Mouse (Mus musculus): ENCODE data around the gene Rplp2. TPM values are rescaled to one million over a fixed set of nuclear protein-coding genes. Genes with fewer than 3 reads are reported as not detected.

Rplp2 gene
- polyA plus RNA-seq, 1 experiment from 2014 or later, result 1,415 TPM

DNA sequence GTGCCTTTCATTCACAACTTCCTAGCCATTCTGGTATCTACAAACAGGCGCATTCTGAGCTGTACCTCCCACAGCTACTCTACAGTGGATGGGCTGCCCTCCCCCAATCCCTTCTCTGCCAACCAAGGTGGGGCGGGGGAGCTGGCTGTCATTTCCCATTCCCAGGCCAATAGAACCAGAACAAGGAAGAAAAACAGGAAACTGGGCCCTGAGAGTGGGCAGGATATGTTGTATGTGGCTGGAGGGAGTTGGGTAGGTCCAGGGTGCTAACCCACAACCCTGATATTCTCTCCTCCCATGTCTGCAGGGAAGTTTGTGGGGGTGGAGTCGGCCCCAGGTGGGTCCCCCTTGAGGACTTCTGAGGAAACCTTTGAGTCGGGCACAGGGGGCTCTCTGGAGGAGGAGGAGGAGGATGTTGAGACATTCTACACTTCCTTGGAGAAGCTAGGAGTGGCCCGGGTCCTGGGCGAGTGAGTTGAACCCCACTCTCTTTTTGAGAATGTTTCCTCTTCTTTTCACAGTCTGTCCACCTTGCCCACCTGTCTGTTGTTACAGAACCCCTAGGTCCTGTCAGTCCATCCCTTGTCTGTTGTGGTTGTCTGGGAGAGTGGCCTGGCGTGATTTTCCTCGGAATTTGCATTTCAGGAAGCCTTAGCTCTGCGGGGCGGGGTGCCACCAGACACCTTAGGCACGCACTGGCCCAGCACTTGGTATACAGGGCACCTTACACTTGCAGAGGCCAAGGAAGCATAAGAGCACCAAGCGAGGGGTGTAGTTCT, 16.8 kb downstream of the Rplp2 start:
- Histone ChIP-seq H3K27ac (ENCODE audit: low read depth) (peak overlapping the region; percentile 36; the same call in 1 of the 2 replicates), H3K4me3 (ENCODE audit: low read depth, low read length) (peak overlapping the region; percentile 24), H3K36me3 (ENCODE audit: insufficient read depth) (peaks cover 8% of the 10 kb centered on the region; the same call in 1 of the 2 replicates), H3K9ac (no peak overlapping the region; the same call in 1 of the 2 replicates), H3K4me2 (peak overlapping the region; percentile 49), H3K9me3 (ENCODE audit: low read depth, low read length) (no peaks in the 10 kb centered on the region), H3K27me3 (ENCODE audit: insufficient read depth, low read length) (peaks cover 62% of the 10 kb centered on the region), H3K4me1 (ENCODE audit: insufficient read depth) (peaks cover 21% of the 10 kb centered on the region)
- no peak for TF ChIP-seq CTCF (IDR thresholded peaks at IDR 0.05; ENCODE audit: low read depth)
- WGBS, result 25% methylated on average over 12 of the region's 12 CpGs
- DNase-seq (peak; percentile 54), ATAC-seq (ENCODE audit: insufficient read depth) (no peak)

DNA sequence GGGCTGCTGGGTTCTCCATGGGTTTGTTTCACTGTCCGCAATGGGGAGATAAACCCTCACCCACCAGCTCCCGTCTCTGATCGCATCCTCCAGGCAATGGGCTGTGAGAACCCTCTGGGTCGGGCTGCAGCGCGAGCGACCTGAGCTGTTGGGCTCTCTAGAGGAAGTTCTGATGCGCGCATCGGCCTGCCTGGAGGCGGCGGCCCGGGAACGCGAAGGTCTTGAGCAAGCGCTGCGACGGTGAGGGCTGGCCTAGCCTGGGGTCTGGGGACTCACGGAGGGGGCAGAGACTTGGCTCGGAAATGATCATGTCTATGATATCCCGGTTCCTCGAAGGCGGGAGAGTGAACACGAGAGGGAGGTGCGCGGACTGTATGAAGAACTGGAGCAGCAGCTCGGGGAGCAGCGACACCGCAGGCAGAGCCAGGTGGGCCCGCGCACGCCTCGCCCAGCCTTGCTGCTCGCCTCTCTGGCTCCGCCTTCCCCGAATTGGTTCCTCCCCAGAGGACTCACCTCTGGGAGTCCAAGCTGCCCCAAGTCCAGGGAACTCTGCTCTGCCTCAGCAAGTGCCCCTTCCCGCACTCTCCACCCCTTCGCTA, 17.5 kb downstream of the Rplp2 start:
- Histone ChIP-seq H3K4me1 (ENCODE audit: insufficient read depth) (peaks cover 27% of the 10 kb centered on the region), H3K4me3 (ENCODE audit: low read depth, low read length) (peak overlapping the region; percentile 24), H3K4me2 (peak overlapping the region; percentile 49), H3K27me3 (ENCODE audit: insufficient read depth, low read length) (peaks cover 62% of the 10 kb centered on the region), H3K27ac (ENCODE audit: low read depth) (0 out of 2 replicates have a peak overlapping the region, but pooled peaks have one; percentile 36), H3K36me3 (ENCODE audit: insufficient read depth) (peaks cover 8% of the 10 kb centered on the region), H3K9ac (peak overlapping the region; percentile 20; the same call in 1 of the 2 replicates), H3K9me3 (ENCODE audit: low read depth, low read length) (no peaks in the 10 kb centered on the region)
- ATAC-seq (ENCODE audit: insufficient read depth) (no peak), DNase-seq (no peak)
- TF ChIP-seq CTCF (IDR thresholded peaks at IDR 0.05; ENCODE audit: low read depth), result 0 out of 2 replicates have a peak, but pooled peaks have one; percentile 4
- 7% methylated on average over 38 of the region's 38 CpGs for WGBS

DNA sequence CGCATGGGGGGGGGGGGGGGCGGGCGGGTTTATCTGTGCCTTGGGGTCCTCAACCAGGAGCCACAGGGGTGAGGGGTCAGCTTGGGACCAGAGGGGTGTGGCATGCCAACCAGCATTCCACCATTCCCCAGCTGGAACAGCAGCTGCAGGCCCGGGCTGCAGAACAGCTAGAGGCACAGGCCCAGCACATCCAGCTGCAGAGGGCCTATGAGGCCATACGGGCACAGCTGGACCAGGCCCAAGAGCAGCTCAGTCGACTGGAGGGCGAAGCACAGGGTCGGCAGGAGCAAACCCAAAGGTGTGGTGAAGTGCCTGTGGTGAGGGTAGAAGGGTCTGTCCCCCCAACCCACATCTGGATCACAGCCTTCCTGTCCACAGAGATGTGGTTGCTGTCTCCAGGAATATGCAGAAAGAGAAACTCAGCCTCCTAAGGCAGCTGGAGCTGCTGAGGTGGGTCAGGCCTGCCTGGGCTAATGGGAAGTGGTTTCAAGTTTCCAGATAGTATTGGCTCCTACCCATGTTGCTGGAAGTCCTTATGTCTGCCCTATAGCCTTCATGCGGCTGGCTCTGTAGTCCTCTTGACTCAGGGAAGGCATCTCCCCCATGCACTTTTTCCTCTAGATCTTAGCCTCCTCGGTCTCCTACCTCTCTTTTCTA, 18.3 kb downstream of the Rplp2 start:
- Histone ChIP-seq H3K4me1 (ENCODE audit: insufficient read depth) (peaks cover 27% of the 10 kb centered on the region), H3K27me3 (ENCODE audit: insufficient read depth, low read length) (peaks cover 59% of the 10 kb centered on the region), H3K4me3 (ENCODE audit: low read depth, low read length) (no peak overlapping the region), H3K4me2 (peak overlapping the region; percentile 49; the same call in 1 of the 2 replicates), H3K9me3 (ENCODE audit: low read depth, low read length) (no peaks in the 10 kb centered on the region), H3K36me3 (ENCODE audit: insufficient read depth) (peaks cover 16% of the 10 kb centered on the region), H3K9ac (no peak overlapping the region), H3K27ac (ENCODE audit: low read depth) (no peak overlapping the region)
- 41% methylated on average over 8 of the region's 10 CpGs for WGBS
- DNase-seq, result no peak
- ATAC-seq (ENCODE audit: insufficient read depth), result no peak
- TF ChIP-seq CTCF (IDR thresholded peaks at IDR 0.05; ENCODE audit: low read depth), result no peak

DNA sequence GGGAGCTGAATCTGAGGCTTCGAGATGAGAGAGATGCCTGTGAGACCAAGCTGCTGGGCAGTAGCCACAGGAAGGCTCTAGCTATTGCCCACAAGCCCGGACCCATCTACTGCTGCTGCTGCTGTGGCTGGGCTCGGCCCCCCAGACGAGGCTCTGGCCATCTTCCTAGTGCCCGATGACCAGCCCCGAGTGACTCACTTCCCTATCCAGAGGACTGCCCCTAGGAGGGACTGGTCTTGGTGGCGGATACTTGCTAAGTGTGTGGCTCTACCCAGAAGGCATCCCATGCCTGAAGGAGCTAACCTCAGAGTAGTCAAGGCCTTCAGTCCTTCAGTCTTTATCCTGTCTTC, 18.9 kb downstream of the Rplp2 start:
- Histone ChIP-seq H3K9me3 (ENCODE audit: low read depth, low read length) (no peaks in the 10 kb centered on the region), H3K27me3 (ENCODE audit: insufficient read depth, low read length) (peaks cover 54% of the 10 kb centered on the region), H3K4me2 (no peak overlapping the region), H3K4me1 (ENCODE audit: insufficient read depth) (peaks cover 27% of the 10 kb centered on the region), H3K4me3 (ENCODE audit: low read depth, low read length) (no peak overlapping the region), H3K9ac (no peak overlapping the region), H3K36me3 (ENCODE audit: insufficient read depth) (peaks cover 21% of the 10 kb centered on the region), H3K27ac (ENCODE audit: low read depth) (no peak overlapping the region)
- no peak for TF ChIP-seq CTCF (IDR thresholded peaks at IDR 0.05; ENCODE audit: low read depth)
- DNase-seq (no peak), ATAC-seq (ENCODE audit: insufficient read depth) (no peak)
- WGBS, result 77% methylated on average over 7 of the region's 7 CpGs

DNA sequence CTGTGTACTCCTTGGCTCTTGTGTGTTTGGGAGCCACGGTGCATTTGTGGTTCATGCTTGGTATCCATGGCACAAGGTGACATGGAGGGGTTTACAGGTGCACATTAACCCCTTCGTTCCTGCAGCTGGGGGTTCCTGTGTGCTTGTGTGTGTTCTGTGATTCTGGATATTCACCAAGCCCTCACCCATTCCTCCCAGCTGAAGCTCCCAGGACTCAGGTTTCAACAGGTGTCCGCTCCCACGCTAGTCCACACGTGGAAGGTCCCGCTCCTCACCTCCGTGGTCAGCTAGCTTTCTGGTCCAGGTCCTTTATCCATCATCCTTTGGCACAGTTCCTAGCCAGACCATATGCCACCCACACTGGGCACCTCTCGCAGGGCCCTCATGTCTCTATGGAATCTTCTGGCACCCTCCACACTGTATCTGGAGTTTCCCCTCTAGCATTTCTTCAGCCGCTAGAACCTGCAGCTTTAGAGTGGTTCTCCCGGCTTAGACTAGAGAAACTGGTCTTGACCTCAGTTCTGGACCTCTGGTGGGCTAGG, 19.5 kb downstream of the Rplp2 start:
- Histone ChIP-seq H3K36me3 (ENCODE audit: insufficient read depth) (peaks cover 28% of the 10 kb centered on the region), H3K27me3 (ENCODE audit: insufficient read depth, low read length) (peaks cover 47% of the 10 kb centered on the region), H3K4me1 (ENCODE audit: insufficient read depth) (peaks cover 27% of the 10 kb centered on the region), H3K4me2 (peak overlapping the region; percentile 95), H3K27ac (ENCODE audit: low read depth) (peak overlapping the region; percentile 93), H3K4me3 (ENCODE audit: low read depth, low read length) (peak overlapping the region; percentile 76), H3K9ac (peak overlapping the region; percentile 84), H3K9me3 (ENCODE audit: low read depth, low read length) (no peaks in the 10 kb centered on the region)
- DNase-seq (no peak), ATAC-seq (ENCODE audit: insufficient read depth) (peak; percentile 4; the same call in 1 of the 2 replicates)
- WGBS, result 52% methylated on average over 10 of the region's 10 CpGs
- TF ChIP-seq CTCF (IDR thresholded peaks at IDR 0.05; ENCODE audit: low read depth), result no peak

DNA sequence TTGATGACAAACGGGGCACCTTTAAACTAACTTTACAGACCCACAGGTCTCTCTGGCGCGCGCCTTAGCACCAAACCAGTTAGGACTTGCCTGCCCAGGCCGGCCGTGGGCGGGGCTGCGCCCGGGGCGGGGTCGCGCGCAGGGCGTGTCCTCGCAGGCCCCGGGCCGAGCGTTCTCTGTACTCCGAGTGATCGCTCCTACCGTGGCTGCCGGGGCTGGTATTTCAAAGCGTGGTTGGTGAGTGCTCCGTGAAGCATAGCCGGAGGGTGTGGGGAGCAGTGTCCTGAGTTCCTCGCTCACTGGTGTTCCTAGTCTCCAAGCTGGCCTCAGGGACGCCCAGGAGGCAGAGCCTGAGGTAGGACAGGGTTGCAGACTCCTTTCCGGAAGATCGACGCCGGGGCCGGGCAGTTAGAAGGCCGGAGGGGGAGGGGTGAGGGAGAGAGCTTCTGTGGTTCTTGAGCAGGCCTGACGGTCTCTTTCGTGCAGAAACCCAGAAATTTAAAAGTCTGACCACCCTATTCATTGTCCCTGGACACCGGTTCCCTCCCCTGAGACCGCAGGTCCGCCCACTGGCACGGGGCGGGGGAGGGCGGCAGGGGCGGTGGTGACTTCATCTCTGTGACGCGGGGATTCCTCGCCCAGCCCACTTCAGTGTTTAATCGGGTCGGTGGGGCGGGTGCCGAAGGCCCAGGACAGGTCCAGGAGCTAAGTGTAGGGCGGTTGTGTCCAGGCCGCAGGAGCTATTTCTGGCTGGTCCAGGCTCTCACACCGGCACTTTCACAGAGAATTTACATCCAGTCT, 20.3 kb downstream of the Rplp2 start, which contains the start of gene Cd151:
Cd151 (plus strand) TSS at position 163 of the 801 bp plus-strand sequence.
- WGBS, result under 1% methylated on average over 52 of the region's 52 CpGs
- Histone ChIP-seq H3K9ac (peak within 1 kb of the TSS; percentile 84), H3K9me3 (ENCODE audit: low read depth, low read length) (no peaks in the 10 kb centered on the region), H3K4me3 (ENCODE audit: low read depth, low read length) (peak within 1 kb of the TSS; percentile 76), H3K36me3 (ENCODE audit: insufficient read depth) (peaks cover 34% of the 10 kb centered on the region), H3K4me2 (peak within 1 kb of the TSS; percentile 95), H3K27me3 (ENCODE audit: insufficient read depth, low read length) (peaks cover 40% of the 10 kb centered on the region), H3K4me1 (ENCODE audit: insufficient read depth) (peaks cover 27% of the 10 kb centered on the region), H3K27ac (ENCODE audit: low read depth) (peak within 1 kb of the TSS; percentile 93)
- peak; percentile 82 for ATAC-seq (ENCODE audit: insufficient read depth)
- DNase-seq, result peak; percentile 94
- no peak for TF ChIP-seq CTCF (IDR thresholded peaks at IDR 0.05; ENCODE audit: low read depth)
